Mouse (Mus musculus) cerebellum, adult 2 months (tissue): ENCODE measurements around the gene Coq2.

Experiments used
- CTCF ChIP-seq: fragments of 200-500 bp; IDR thresholded peaks from 2 replicates; pipeline ENCODE4 v1.5.1; 2011; ENCODE audit warnings: low read depth, mild to moderate bottlenecking, control low read depth, low read length, moderate library complexity, borderline replicate concordance; ENCODE audit not compliant: insufficient read depth
- POLR2A ChIP-seq: fragments of 200-500 bp; IDR thresholded peaks from 2 replicates; pipeline ENCODE4 v1.6.1; 2011; ENCODE audit warnings: low read length, control low read depth, borderline replicate concordance; ENCODE audit not compliant: insufficient read depth

- TF ChIP-seq POLR2A (no peak), CTCF (no peak)
Measured at GRCm38 (mm10) chr5:100638483-100638882, 36.5 kb downstream of the Coq2 start.
